Mouse (Mus musculus) ES-E14 (cell line): Measurements from ENCODE around the gene Tnfrsf9. TPM values are rescaled to one million over a fixed set of nuclear protein-coding genes. Genes with fewer than 3 reads are reported as not detected.

Source experiments
- DNase-seq: peaks from one replicate; pipeline ENCODE4 v3.0.0-alpha.2; 2013; ENCODE audit warnings: low read depth, low spot score
- H3K27ac ChIP-seq: 2 replicates; pipeline ENCODE4 v1.5.1; 2012; ENCODE audit warnings: low read depth, mild to moderate bottlenecking, low read length, moderate library complexity, mixed read lengths; ENCODE audit not compliant: poor library complexity, insufficient read depth, severe bottlenecking
- H3K36me3 ChIP-seq: 2 replicates; pipeline ENCODE4 v1.6.1; 2012; ENCODE audit warnings: mild to moderate bottlenecking, low read length, moderate library complexity, mixed read lengths; ENCODE audit not compliant: control insufficient read depth, poor library complexity, insufficient read depth, severe bottlenecking
- H3K4me1 ChIP-seq, 2 experiments: fragments of 150-350 bp in 1 of 2; sonication (generic) in 1 of 2; 2 replicates each; pipeline ENCODE4 v1.6.1; 2012; ENCODE audit warnings: low read length in 2 of 2, mild to moderate bottlenecking in 1 of 2, mixed read lengths in 1 of 2; ENCODE audit not compliant: control insufficient read depth in 2 of 2, insufficient read depth in 2 of 2, poor library complexity in 1 of 2
- H3K4me3 ChIP-seq, 2 experiments: fragments of 150-350 bp in 1 of 2; sonication (generic) in 1 of 2; 2 replicates each; pipeline ENCODE4 v1.5.1; 2012; ENCODE audit warnings: low read length in 2 of 2, low read depth in 1 of 2, mild to moderate bottlenecking in 1 of 2, mixed read lengths in 1 of 2; ENCODE audit not compliant: insufficient read depth in 1 of 2, poor library complexity in 1 of 2, severe bottlenecking in 1 of 2
- H3K9ac ChIP-seq: 2 replicates; pipeline ENCODE4 v1.6.1; 2012; ENCODE audit warnings: low read depth, mild to moderate bottlenecking, low read length, mixed read lengths; ENCODE audit not compliant: poor library complexity, insufficient read depth, severe bottlenecking
- H3K9me3 ChIP-seq: fragments of 150-350 bp; sonication (generic); 2 replicates; pipeline ENCODE4 v1.6.1; 2012; ENCODE audit warnings: low read depth, mild to moderate bottlenecking, low read length; ENCODE audit not compliant: control insufficient read depth, insufficient read depth
- CHD2 ChIP-seq: IDR thresholded peaks from 2 replicates; pipeline ENCODE4 v1.6.1; 2014; ENCODE audit warnings: mild to moderate bottlenecking, low read depth, low read length, inconsistent platforms
- HCFC1 ChIP-seq: IDR thresholded peaks from 2 replicates; pipeline ENCODE4 v1.6.1; 2012; ENCODE audit warnings: low read length, inconsistent platforms, borderline replicate concordance; ENCODE audit not compliant: insufficient read depth
- MAFK ChIP-seq: IDR thresholded peaks from 2 replicates; pipeline ENCODE4 v1.6.1; 2014; ENCODE audit warnings: mild to moderate bottlenecking, low read depth, low read length, inconsistent platforms; ENCODE audit not compliant: insufficient read depth
- ZC3H11A ChIP-seq: IDR thresholded peaks from 2 replicates; pipeline ENCODE4 v1.6.1; 2012; ENCODE audit warnings: low read depth, mild to moderate bottlenecking, inconsistent platforms, low read length, borderline replicate concordance
- ZNF384 ChIP-seq: IDR thresholded peaks from 2 replicates; pipeline ENCODE4 v1.6.1; 2012; ENCODE audit warnings: low read depth, low read length, inconsistent platforms
- in situ Hi-C, 2 experiments: fragments of 600-800 bp; cut with MboI; formaldehyde crosslinking; loops; one replicate each; pipeline ENCODE4 v1.15.1; 2025; ENCODE audit warnings: low sequenced_read_pairs in 2 of 2, inconsistent platforms in 1 of 2; ENCODE audit not compliant: unreplicated experiment in 2 of 2
- total RNA-seq: library from RNA; depleted of rRNA; stranded (reverse); fragments of 300-350 nt; gene quantifications from 2 replicates; pipeline ENCODE4 v1.2.3, GENCODE M21; 2012

The Tnfrsf9 gene
- total RNA-seq, 1 experiment: 0.27 TPM

GRCm38 (mm10) chr4:150962231-150962630 is 47.9 kb downstream of the Tnfrsf9 start:
- TF ChIP-seq CHD2 (no peak), HCFC1 (no peak), ZC3H11A (no peak), MAFK (no peak), ZNF384 (no peak)
- in situ Hi-C loops: loop anchor here in 1 of 2 experiments (10.0 kb wide), 1 partner anchor 183 kb away; no protein-coding TSS in a partner anchor
- no peak for DNase-seq
- Histone ChIP-seq H3K27ac (no peak overlapping the region), H3K9me3 (no peaks in the 10 kb centered on the region), H3K9ac (no peak overlapping the region), H3K4me3 (no peak overlapping the region), H3K36me3 (no peaks in the 10 kb centered on the region), H3K4me1 (peaks cover 0 to 4% of the 10 kb centered on the region in 2 experiments; a peak in 2 of 4 replicates)

- Histone ChIP-seq H3K9me3 (no peaks in the 10 kb centered on the region), H3K4me1 (peaks cover 0 to 4% of the 10 kb centered on the region in 2 experiments; a peak in 2 of 4 replicates), H3K27ac (no peak overlapping the region), H3K36me3 (no peaks in the 10 kb centered on the region), H3K9ac (no peak overlapping the region), H3K4me3 (no peak overlapping the region)
- in situ Hi-C loops: loop anchor here in 1 of 2 experiments (10.0 kb wide), 1 partner anchor 181 kb away; no protein-coding TSS in a partner anchor
- TF ChIP-seq ZNF384: no peak
- no peak for TF ChIP-seq CHD2
- TF ChIP-seq MAFK: no peak
- no peak for TF ChIP-seq HCFC1
- no peak for TF ChIP-seq ZC3H11A
- DNase-seq: no peak
Observed at GRCm38 (mm10) chr4:150963711-150964110, 49.3 kb downstream of the Tnfrsf9 start.

- in situ Hi-C loops: loop anchor here in 1 of 2 experiments (10.0 kb wide), 1 partner anchor 180 kb away; no protein-coding TSS in a partner anchor
- H3K4me1 ChIP-seq: peaks cover 0 to 4% of the 10 kb centered on the region in 2 experiments; a peak in 2 of 4 replicates
- H3K27ac ChIP-seq: no peak overlapping the region
- TF ChIP-seq ZC3H11A (peak; percentile 36; the same call in 1 of the 2 replicates), MAFK (no peak)
- H3K36me3 ChIP-seq: no peaks in the 10 kb centered on the region
- peak overlapping the region; percentile 38; the same call in 1 of the 2 replicates for H3K9ac ChIP-seq
- peak overlapping the region; percentile 47 to 50 for H3K4me3 ChIP-seq
- no peaks in the 10 kb centered on the region for H3K9me3 ChIP-seq
- DNase-seq: peak; percentile 91
Observed at GRCm38 (mm10) chr4:150964635-150965554, 50.5 kb downstream of the Tnfrsf9 start.

- Histone ChIP-seq H3K9ac (no peak overlapping the region), H3K27ac (no peak overlapping the region), H3K9me3 (no peaks in the 10 kb centered on the region), H3K4me1 (peaks cover 0 to 4% of the 10 kb centered on the region in 2 experiments; a peak in 2 of 4 replicates), H3K4me3 (no peak overlapping the region), H3K36me3 (no peaks in the 10 kb centered on the region)
- in situ Hi-C loops: loop anchor here in 1 of 2 experiments (10.0 kb wide), 1 partner anchor 179 kb away; no protein-coding TSS in a partner anchor
- TF ChIP-seq MAFK: no peak
- TF ChIP-seq CHD2: no peak
- no peak for TF ChIP-seq HCFC1
- TF ChIP-seq ZC3H11A: no peak
- no peak for TF ChIP-seq ZNF384
- peak; percentile 26 for DNase-seq
Observed at GRCm38 (mm10) chr4:150965555-150965951, 51.2 kb downstream of the Tnfrsf9 start.
